Mouse (Mus musculus) gastrocnemius, adult 2 months (tissue): Measurements from ENCODE around the gene Tssk4. TPM values are rescaled to one million over a fixed set of nuclear protein-coding genes. Genes with fewer than 3 reads are reported as not detected.

Experiments
- DNase-seq: peaks from one replicate; pipeline ENCODE4 v3.0.0; 2022
- H3K27ac ChIP-seq: fragments of 200-600 bp; 2 replicates; pipeline ENCODE4 v1.8.1; 2022; ENCODE audit warnings: mild to moderate bottlenecking
- H3K4me3 ChIP-seq: fragments of 200-600 bp; 2 replicates; pipeline ENCODE4 v1.8.1; 2022; ENCODE audit warnings: mild to moderate bottlenecking, moderate library complexity
- CTCF ChIP-seq: fragments of 200-600 bp; IDR thresholded peaks from 2 replicates; pipeline ENCODE4 v1.8.1; 2022; ENCODE audit warnings: antibody characterized with exemption, mild to moderate bottlenecking, moderate library complexity
- intact Hi-C: fragments of 180-260 bp; cut with DNase I; formaldehyde crosslinking; loops from one replicate; pipeline ENCODE4 v1.15.1; 2025
- long read RNA-seq, 2 experiments: library from polyadenylated mRNA; stranded (forward); transcript quantifications; one replicate each; pipeline ENCODE4 v2.0.0; 2021
- total RNA-seq, 2 experiments: library from RNA; stranded (reverse); gene quantifications; 2 replicates each; pipeline ENCODE4 v1.2.3; 2021

Tssk4 gene
- under 1 TPM; 0.20 to 0.28 TPM for total RNA-seq
- long read RNA-seq, experiment 1 = 0 reads
- long read RNA-seq, experiment 2 = 0 reads

DNA sequence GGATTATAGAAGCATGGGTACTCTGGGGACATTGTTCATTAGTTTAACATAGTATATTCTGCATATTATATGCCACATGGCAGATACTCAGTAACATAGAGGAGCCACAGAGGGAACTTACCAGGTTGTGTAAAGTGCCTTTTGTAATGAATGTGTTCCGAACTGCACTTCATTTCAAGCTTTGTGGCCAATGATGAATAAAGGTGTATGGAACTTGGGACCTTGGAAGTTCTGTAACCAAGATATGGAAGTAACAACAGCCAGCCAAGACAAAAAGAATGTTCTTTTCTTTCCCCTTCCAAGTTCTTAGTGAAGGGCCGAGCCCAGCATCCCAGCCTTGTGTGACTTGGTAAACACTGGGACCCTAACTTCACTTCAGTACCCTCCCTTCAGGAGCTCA lies at the start of gene Tssk4:
TSS of gene Tssk4 (plus strand) at position 301 of the 400 bp plus-strand sequence.
- no peak for DNase-seq
- intact Hi-C loops = no loop called here
- no peak for TF ChIP-seq CTCF
- Histone ChIP-seq H3K27ac (no peak within 1 kb of the TSS), H3K4me3 (no peak within 1 kb of the TSS)

DNA sequence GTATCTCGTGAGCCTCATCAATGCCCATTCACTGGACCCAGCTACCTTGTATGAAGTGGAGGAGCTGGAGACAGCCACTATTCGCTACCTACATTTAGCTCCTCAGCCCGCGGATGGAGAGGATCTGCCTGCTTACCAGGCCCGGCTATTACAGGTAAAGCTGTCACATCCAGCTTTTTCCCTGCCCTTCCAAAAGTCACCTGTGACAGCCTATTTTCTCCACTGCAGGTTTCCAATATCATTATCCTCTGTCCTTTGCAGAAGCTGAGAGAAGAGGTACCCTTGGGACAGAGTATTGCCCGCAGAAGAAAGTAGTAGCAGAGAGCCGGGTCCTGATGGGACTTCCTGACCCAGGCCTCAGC lies 46.7 kb upstream of the Tssk4 start, which contains the start of gene Irf9:
TSS of gene Irf9 (plus strand) at position 301 of the 362 bp plus-strand sequence.
- H3K4me3 ChIP-seq = peak within 1 kb of the TSS; percentile 84
- intact Hi-C loops = loop anchor here (2.0 to 5.0 kb wide), 2 partner anchors 46 to 106 kb away; no protein-coding TSS in a partner anchor
- H3K27ac ChIP-seq = peak within 1 kb of the TSS; percentile 88
- no peak for TF ChIP-seq CTCF
- DNase-seq = no peak

DNA sequence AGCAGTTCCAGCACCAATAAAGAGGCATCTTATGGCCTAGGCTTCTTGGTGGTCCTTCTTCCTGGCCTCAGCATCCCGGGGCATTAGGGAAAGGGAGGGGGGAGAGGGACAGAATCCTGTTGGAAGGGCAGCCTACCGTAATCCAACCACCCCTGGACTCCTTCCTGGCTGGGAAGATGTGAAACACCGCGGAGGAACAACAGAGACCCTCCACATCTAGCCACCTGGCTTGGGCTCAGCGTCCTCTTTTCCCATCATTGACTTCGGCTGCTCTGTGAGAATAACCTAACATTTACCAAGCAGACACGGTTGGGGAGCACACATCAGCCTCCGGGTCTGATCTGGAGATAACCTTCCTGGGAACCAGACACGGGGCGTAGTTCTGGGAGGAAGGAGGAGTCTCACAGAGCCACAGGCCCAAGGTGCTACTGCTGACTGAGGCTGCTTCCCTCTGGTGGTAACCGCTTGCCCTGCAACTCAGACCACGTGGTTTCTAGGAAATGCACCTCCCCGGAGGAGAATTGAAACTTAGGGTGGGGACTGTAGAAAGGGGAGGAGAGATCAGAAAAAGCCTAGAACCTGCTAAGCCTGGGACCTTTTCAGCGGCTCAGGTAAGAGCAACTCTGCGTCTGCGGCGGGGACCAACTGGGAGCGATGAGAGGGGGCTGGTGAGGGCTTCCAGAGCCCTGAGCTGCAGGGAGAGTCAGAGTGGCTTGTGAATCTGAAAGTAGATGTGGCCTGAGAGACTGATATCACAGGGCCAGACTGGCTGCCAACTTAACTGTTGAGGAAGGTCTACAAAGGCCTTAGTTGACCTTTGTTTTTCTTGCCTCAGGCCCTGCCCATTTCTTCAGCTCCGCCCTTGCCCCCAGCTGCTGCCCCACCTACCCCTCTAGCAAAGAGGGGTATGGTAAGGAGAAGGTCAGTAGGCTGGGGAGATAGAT lies 46.1 kb upstream of the Tssk4 start:
- Histone ChIP-seq H3K4me3 (peak overlapping the region; percentile 84), H3K27ac (peak overlapping the region; percentile 88)
- intact Hi-C loops = loop anchor here (2.0 to 5.0 kb wide), 2 partner anchors 47 to 107 kb away; no protein-coding TSS in a partner anchor
- TF ChIP-seq CTCF = no peak; the same call in none of the 2 replicates
- DNase-seq = peak; percentile 91

DNA sequence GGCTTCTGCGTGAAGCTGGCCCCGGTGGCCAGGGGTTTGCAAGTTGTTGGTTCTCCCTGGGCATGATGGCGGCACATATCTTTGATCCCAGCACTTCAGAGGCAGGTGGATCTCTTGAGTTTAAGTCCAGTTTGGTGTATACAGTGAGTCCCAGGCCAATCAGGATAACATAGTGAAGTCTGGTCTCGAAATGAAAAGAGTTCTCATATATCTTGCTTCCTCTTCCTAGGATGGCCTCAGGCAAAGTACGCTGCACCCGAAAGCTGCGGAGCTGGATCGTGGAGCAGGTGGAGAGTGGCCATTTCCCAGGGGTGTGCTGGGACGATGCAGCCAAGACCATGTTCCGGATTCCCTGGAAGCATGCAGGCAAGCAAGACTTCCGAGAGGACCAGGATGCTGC lies 45.2 kb upstream of the Tssk4 start:
- no peak for DNase-seq
- intact Hi-C loops = loop anchor here (5.0 kb wide), 1 partner anchor 48 kb away; no protein-coding TSS in a partner anchor
- no peak for TF ChIP-seq CTCF
- Histone ChIP-seq H3K4me3 (peak overlapping the region; percentile 84), H3K27ac (peak overlapping the region; percentile 88)

DNA sequence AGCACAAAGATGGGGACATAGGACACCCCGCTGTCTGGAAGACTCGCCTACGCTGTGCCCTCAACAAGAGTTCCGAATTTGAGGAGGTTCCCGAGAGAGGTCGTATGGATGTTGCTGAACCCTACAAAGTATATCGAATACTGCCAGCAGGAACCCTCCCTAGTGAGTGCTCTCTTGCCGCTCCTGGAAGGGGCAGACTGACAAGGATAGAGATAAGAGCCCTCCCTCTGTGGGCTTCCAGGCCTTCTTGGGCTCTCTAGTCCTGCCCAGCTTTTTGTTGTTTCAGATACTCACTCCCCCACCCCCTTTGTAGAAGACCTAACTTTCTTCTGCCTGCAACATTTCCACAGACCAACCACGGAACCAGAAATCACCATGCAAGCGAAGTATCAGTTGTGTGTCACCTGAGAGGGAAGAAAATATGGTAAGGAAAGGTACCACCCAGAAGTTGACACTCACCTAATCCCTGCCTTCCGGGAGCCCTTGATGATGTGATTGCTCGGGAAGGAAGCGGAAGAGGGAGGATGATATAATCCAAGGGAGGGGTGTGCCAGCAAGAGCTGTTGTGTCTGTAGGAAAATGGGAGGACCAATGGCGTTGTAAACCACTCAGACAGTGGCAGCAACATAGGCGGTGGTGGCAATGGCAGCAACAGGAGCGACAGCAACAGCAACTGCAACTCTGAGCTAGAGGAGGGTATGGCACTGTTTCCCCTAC lies 44.1 kb upstream of the Tssk4 start:
- intact Hi-C loops = no loop called here
- no peak for TF ChIP-seq CTCF

DNA sequence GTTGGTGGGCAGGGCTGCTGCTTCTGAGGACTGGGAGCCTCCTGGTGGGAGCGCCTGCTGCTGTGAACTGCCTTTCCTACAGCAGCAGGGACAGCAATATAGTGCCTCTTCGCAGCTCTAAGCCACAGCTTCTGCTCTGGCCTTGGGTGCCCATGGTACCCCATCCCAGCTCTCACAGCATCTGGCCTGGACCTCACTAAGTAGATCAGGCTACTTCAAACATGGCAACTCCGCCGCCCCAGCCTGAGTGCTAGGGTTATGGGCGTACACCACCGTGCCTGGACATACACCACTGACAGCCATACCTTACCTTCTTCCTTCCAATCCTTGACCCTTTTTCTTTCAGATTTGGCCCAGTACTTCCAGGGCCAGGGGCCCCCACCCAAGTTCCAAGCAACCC lies 41.6 kb upstream of the Tssk4 start:
- no peak overlapping the region for H3K27ac ChIP-seq
- DNase-seq = no peak
- intact Hi-C loops = no loop called here
- TF ChIP-seq CTCF = no peak
- no peak overlapping the region for H3K4me3 ChIP-seq

More for the DNA sequence above, 44.1 kb upstream of the Tssk4 start:
- no peak for DNase-seq
- Histone ChIP-seq H3K4me3 (no peak overlapping the region), H3K27ac (no peak overlapping the region)

DNA sequence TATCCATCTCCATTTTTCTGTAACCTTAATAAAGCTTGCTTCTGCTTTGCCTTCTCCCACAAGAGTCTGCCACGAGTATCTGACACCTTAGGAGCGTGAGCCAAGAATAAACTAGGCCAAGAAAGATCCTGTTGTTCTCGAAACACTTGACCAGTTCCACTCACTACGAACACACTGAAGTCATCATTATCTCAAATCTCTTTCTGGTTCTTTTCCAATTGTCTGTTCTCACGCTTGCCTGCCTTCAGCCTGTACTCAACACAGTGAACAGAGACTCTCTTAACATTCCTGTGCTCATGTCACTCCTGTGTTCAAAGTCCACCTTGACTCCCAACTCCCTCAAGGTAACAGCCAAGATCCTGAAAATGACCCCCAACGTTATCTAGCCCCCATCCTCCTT lies 36.6 kb upstream of the Tssk4 start:
- Histone ChIP-seq H3K4me3 (no peak overlapping the region), H3K27ac (no peak overlapping the region)
- DNase-seq = no peak
- TF ChIP-seq CTCF = no peak
- intact Hi-C loops = no loop called here

DNA sequence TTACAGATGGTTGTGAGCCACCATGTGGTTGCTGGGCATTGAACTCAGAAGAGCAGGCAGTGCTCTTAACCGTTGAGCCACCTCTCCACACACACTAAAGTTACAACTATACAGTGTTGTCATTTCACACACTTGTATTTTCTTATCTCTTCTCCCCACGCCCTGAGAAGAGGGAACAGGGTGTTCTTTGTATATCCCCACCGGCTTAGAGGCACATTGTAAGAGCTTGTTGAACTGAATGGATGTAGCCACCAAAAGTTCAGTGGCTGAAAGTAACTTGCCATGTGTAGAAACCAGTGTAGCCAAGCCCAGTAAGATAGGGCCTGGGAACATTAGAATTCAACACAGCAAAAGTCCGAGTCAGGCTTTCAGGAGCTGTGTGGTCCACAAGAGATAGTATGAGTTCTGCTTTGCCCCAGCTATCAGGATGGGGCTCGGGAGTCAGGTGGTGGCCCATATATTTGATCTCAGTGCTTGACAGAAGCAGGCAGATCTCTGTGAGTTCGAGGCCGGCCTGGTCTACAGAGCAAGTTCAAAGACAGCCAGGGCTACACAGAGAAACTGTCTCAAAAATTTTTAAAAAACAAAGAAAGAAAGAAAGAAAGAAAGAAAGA lies 35.3 kb upstream of the Tssk4 start:
- no peak for DNase-seq
- no peak overlapping the region for H3K4me3 ChIP-seq
- TF ChIP-seq CTCF = no peak
- intact Hi-C loops = no loop called here
- no peak overlapping the region for H3K27ac ChIP-seq

DNA sequence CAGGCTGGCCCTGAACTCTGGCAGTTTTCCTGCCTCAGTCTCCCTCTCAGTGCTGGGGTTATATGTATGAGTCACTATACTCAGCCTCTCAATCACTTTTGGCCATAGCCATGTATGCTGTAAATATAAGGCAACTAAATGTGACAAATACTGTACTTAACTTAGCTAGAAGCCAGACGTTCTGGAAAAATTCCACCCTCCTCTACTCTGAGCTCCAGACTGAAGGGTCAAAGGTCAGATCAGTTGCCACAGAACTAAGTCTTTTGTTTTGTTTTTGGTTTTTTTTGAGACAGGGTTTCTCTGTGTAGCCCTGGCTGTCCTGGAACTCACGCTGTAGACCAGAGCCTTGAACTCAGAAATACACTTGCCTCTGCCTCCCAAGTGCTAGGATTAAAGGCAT lies 34.1 kb upstream of the Tssk4 start:
- DNase-seq = no peak
- no peak overlapping the region for H3K27ac ChIP-seq
- no peak for TF ChIP-seq CTCF
- H3K4me3 ChIP-seq = no peak overlapping the region
- intact Hi-C loops = no loop called here

DNA sequence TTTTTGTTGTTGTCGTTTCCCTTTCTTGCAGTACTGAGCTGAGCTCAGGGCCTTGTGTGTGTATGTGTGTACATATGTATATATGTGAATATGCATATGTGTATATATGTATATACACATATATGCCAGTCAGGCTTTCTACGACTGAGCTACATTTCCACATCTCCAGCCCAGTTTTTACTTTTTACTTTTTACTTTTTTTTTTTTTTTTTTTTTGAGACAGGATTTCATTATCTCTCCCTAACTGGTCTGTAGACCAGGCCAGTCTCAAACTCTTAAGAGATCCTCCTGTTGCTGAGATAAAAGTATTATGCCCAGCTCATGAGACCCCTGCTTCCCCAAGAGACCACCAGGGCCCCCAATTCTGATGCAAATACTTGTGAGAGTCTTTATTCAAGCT lies 33.1 kb upstream of the Tssk4 start:
- Histone ChIP-seq H3K27ac (no peak overlapping the region), H3K4me3 (no peak overlapping the region)
- intact Hi-C loops = no loop called here
- no peak for DNase-seq
- TF ChIP-seq CTCF = no peak

DNA sequence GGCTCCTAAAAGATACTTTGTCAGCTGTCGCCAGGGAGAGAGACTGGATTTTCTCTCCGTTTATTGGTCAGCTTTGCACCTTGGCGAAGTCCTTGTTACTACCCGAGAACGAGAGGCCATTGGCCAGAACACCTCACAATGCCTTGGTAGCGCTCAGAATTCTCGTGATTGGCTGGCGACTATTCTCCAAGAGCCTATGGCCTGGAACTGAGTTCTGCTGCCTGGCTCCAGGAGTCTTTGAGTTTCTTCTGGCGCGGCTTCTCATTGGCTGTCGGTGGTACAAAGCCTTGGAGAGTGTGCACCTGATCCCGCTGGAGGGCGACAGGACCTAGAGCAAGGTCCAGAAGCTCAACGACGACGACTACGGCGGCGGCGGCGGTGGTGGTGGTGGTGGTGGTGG lies 32.2 kb upstream of the Tssk4 start, which contains the start of gene Rec8:
TSS of gene Rec8 (plus strand) at position 216 of the 400 bp plus-strand sequence.
- Histone ChIP-seq H3K4me3 (no peak within 1 kb of the TSS), H3K27ac (no peak within 1 kb of the TSS)
- no peak for DNase-seq
- intact Hi-C loops = no loop called here
- TF ChIP-seq CTCF = no peak

DNA sequence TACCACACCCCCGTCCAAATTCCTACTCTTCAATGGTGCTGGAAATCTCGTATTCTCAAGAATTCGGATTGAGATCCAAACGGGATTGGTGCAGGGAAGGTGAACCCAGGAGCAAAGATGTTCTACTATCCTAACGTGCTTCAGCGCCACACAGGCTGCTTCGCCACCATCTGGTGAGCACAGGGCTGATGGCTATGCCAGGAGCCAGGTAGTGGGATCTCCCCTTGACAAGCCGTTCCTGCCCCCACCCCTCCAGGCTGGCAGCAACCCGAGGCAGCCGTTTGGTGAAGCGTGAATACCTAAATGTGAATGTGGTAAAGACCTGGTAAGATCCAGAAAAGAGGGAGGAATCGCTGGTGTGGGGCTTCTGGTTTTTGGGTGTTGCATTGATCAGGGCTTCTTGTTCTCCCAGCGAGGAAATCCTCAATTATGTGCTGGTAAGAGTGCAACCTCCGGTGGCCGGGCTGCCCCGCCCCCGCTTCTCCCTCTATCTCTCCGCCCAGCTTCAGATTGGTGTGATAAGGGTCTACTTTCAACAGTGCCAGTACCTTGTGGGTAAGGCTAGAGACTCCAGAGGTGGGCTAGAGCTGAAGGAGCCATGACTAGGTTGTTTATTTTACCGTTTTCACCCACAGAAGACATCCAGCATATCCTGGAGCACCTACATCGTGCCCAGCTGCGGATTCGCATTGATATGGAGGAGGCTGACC lies 31.3 kb upstream of the Tssk4 start:
- Histone ChIP-seq H3K4me3 (no peak overlapping the region), H3K27ac (no peak overlapping the region)
- no peak for TF ChIP-seq CTCF
- DNase-seq = no peak
- intact Hi-C loops = no loop called here
